Mouse (Mus musculus): Measurements from ENCODE around the gene Gdf11.

GRCm38 (mm10) chr10:128882067-128882466 is 9.5 kb downstream of the Gdf11 start:
- no peak for TF ChIP-seq CTCF (IDR thresholded peaks at IDR 0.05; ENCODE audit: control insufficient read depth, insufficient read depth, insufficient read length)
- TF ChIP-seq MAX (IDR thresholded peaks at IDR 0.05): no peak
- peak; percentile 43 for TF ChIP-seq USF1 (IDR thresholded peaks at IDR 0.05; ENCODE audit: low read depth)
- no peak for TF ChIP-seq MYOD1 (IDR thresholded peaks at IDR 0.05; ENCODE audit: control insufficient read depth, insufficient read length, low read depth)
